Mouse (Mus musculus) ES-Bruce4 (cell line): ENCODE results near the gene Tshz2. TPM values are rescaled to one million over a fixed set of nuclear protein-coding genes. Genes with fewer than 3 reads are reported as not detected.

Experiments used
- H3K27ac ChIP-seq: 2 replicates; pipeline ENCODE4 v1.5.1; 2012; ENCODE audit warnings: low read length, inconsistent platforms; ENCODE audit not compliant: insufficient read depth
- H3K27me3 ChIP-seq: 2 replicates; pipeline ENCODE4 v1.6.1; 2012; ENCODE audit warnings: mild to moderate bottlenecking, low read length, inconsistent platforms; ENCODE audit not compliant: control insufficient read depth, poor library complexity, insufficient read depth, severe bottlenecking
- H3K36me3 ChIP-seq: 2 replicates; pipeline ENCODE4 v1.6.1; 2012; ENCODE audit warnings: inconsistent platforms, mild to moderate bottlenecking, low read length, moderate library complexity; ENCODE audit not compliant: control insufficient read depth, poor library complexity, insufficient read depth, severe bottlenecking
- H3K4me1 ChIP-seq: one replicate; pipeline ENCODE4 v1.8.1; 2011; ENCODE audit warnings: low read length; ENCODE audit not compliant: control insufficient read depth, insufficient read depth
- H3K4me3 ChIP-seq: 2 replicates; pipeline ENCODE4 v1.5.1; 2011; ENCODE audit warnings: low read depth, mild to moderate bottlenecking, low read length
- H3K9ac ChIP-seq: 2 replicates; pipeline ENCODE4 v1.6.1; 2012; ENCODE audit warnings: low read depth, mild to moderate bottlenecking, inconsistent platforms; ENCODE audit not compliant: poor library complexity, severe bottlenecking
- H3K9me3 ChIP-seq: replicated peaks from 2 replicates; pipeline ENCODE4 v1.6.1; 2012; ENCODE audit warnings: mild to moderate bottlenecking, low read length, inconsistent platforms; ENCODE audit not compliant: control insufficient read depth, poor library complexity, insufficient read depth, severe bottlenecking
- CTCF ChIP-seq: IDR thresholded peaks from one replicate; pipeline ENCODE4 v1.8.1; 2011; ENCODE audit warnings: low read depth, low read length
- EP300 ChIP-seq: IDR thresholded peaks from 2 replicates; pipeline ENCODE4 v1.6.1; 2011; ENCODE audit warnings: low read depth, low read length; ENCODE audit not compliant: insufficient read depth
- POLR2A ChIP-seq: IDR thresholded peaks from one replicate; pipeline ENCODE4 v1.8.1; 2011; ENCODE audit warnings: low read length; ENCODE audit not compliant: insufficient read depth
- polyA plus RNA-seq: library from polyadenylated mRNA; stranded (reverse); fragments of >200 nt; gene quantifications from 2 replicates; pipeline ENCODE4 v1.2.4, GENCODE M21; 2011; ENCODE audit warnings: low read depth; ENCODE audit not compliant: missing spikeins, insufficient read depth, insufficient read length

The Tshz2 gene
- polyA plus RNA-seq, 1 experiment, result 0.24 TPM

GRCm38 (mm10) chr2:169760117-169760516 is 127.3 kb downstream of the Tshz2 start:
- Histone ChIP-seq H3K27me3 (no peaks in the 10 kb centered on the region; the same call in 1 of the 2 replicates), H3K36me3 (no peaks in the 10 kb centered on the region), H3K9me3 (no peaks in the 10 kb centered on the region), H3K27ac (no peak overlapping the region), H3K4me1 (no peaks in the 10 kb centered on the region), H3K4me3 (no peak overlapping the region), H3K9ac (no peak overlapping the region)
- no peak for TF ChIP-seq POLR2A
- no peak for TF ChIP-seq CTCF
- no peak for TF ChIP-seq EP300

GRCm38 (mm10) chr2:169761726-169762125 is 128.9 kb downstream of the Tshz2 start:
- Histone ChIP-seq H3K4me1 (no peaks in the 10 kb centered on the region), H3K36me3 (no peaks in the 10 kb centered on the region), H3K4me3 (no peak overlapping the region), H3K27me3 (no peaks in the 10 kb centered on the region; the same call in 1 of the 2 replicates), H3K9ac (no peak overlapping the region), H3K27ac (no peak overlapping the region), H3K9me3 (no peaks in the 10 kb centered on the region)
- no peak for TF ChIP-seq CTCF
- TF ChIP-seq EP300, result no peak
- no peak for TF ChIP-seq POLR2A

- Histone ChIP-seq H3K9ac (no peak overlapping the region), H3K27ac (no peak overlapping the region), H3K4me3 (no peak overlapping the region), H3K9me3 (no peaks in the 10 kb centered on the region), H3K36me3 (no peaks in the 10 kb centered on the region), H3K4me1 (no peaks in the 10 kb centered on the region), H3K27me3 (no peaks in the 10 kb centered on the region; the same call in 1 of the 2 replicates)
- TF ChIP-seq CTCF (no peak), POLR2A (no peak), EP300 (no peak)
Observed at GRCm38 (mm10) chr2:169762301-169762700, 129.5 kb downstream of the Tshz2 start.

GRCm38 (mm10) chr2:169763716-169764115 is 130.9 kb downstream of the Tshz2 start:
- Histone ChIP-seq H3K4me1 (no peaks in the 10 kb centered on the region), H3K27me3 (no peaks in the 10 kb centered on the region; the same call in 1 of the 2 replicates), H3K36me3 (no peaks in the 10 kb centered on the region), H3K9me3 (no peaks in the 10 kb centered on the region), H3K27ac (no peak overlapping the region), H3K4me3 (no peak overlapping the region), H3K9ac (no peak overlapping the region)
- TF ChIP-seq POLR2A (no peak), EP300 (no peak), CTCF (no peak)

- H3K4me3 ChIP-seq, result no peak overlapping the region
- H3K27ac ChIP-seq, result no peak overlapping the region
- no peaks in the 10 kb centered on the region for H3K27me3 ChIP-seq
- no peak overlapping the region for H3K9ac ChIP-seq
- H3K9me3 ChIP-seq, result no peaks in the 10 kb centered on the region
- H3K36me3 ChIP-seq, result no peaks in the 10 kb centered on the region
- no peaks in the 10 kb centered on the region for H3K4me1 ChIP-seq
- TF ChIP-seq EP300 (no peak), CTCF (no peak), POLR2A (no peak)
Observed at GRCm38 (mm10) chr2:169766247-169766646, 133.4 kb downstream of the Tshz2 start.

GRCm38 (mm10) chr2:169767281-169767680 is 134.5 kb downstream of the Tshz2 start:
- H3K4me1 ChIP-seq, result no peaks in the 10 kb centered on the region
- no peak for TF ChIP-seq EP300
- TF ChIP-seq POLR2A, result no peak
- no peak for TF ChIP-seq CTCF
- no peak overlapping the region for H3K27ac ChIP-seq
- H3K9me3 ChIP-seq, result no peaks in the 10 kb centered on the region
- H3K9ac ChIP-seq, result no peak overlapping the region
- H3K36me3 ChIP-seq, result no peaks in the 10 kb centered on the region
- H3K4me3 ChIP-seq, result no peak overlapping the region
- H3K27me3 ChIP-seq, result no peaks in the 10 kb centered on the region

- Histone ChIP-seq H3K4me1 (no peaks in the 10 kb centered on the region), H3K9ac (no peak overlapping the region), H3K4me3 (no peak overlapping the region), H3K27me3 (no peaks in the 10 kb centered on the region), H3K9me3 (no peaks in the 10 kb centered on the region), H3K36me3 (no peaks in the 10 kb centered on the region), H3K27ac (no peak overlapping the region)
- TF ChIP-seq EP300 (no peak), CTCF (no peak), POLR2A (no peak)
Observed at GRCm38 (mm10) chr2:169775078-169775477, 142.3 kb downstream of the Tshz2 start.
